19 mouse cellular contexts compared by ENCODE assay signal in genomic region chr13:63074676-63074991, GRCm38 (mm10).
DNase-seq lines count a peak whose midpoint lies in the region; ATAC-seq and TF ChIP-seq lines count a peak whose summit lies in the region.
"Had no signal": no experiment of that assay in that cellular context is flagged by ENCODE, and none has a peak within 500 bp of the region (broad histone marks: within the 10 kb centered on the region; RNA-seq: fewer than 3 reads in every experiment).

No protein-coding gene starts in this region.

- WGBS in heart, embryonic 12.5 days, result 61% methylated on average over 3 of the region's 3 CpGs
- 44% methylated on average over 3 of the region's 3 CpGs for WGBS in lung, embryonic 16.5 days
- WGBS in lung, adult 2 months, result 62% methylated on average over 3 of the region's 3 CpGs
- 36% methylated on average over 3 of the region's 3 CpGs for WGBS in limb, embryonic 14.5 days

- H3K4me1 ChIP-seq in heart, embryonic 12.5 days (replicated peaks), result peaks cover 16% of the 10 kb centered on the region
- H3K4me1 ChIP-seq in lung, embryonic 16.5 days (replicated peaks; ENCODE audit: control insufficient read depth, insufficient read depth, low read length), result peaks cover 24% of the 10 kb centered on the region
- H3K4me1 ChIP-seq in lung, adult 2 months (ENCODE audit: control insufficient read depth, insufficient read depth, low read length), result peaks cover 12% of the 10 kb centered on the region
- peaks cover 14% of the 10 kb centered on the region for H3K4me1 ChIP-seq in limb, embryonic 14.5 days (ENCODE audit: control insufficient read depth, insufficient read depth, low read length)

- no peaks in the 10 kb centered on the region for H3K27me3 ChIP-seq in heart, embryonic 12.5 days (replicated peaks)
- no peaks in the 10 kb centered on the region for H3K27me3 ChIP-seq in lung, embryonic 16.5 days (ENCODE audit: control insufficient read depth, insufficient read depth, low read depth, low read length)
- no peaks in the 10 kb centered on the region for H3K27me3 ChIP-seq in limb, embryonic 14.5 days (ENCODE audit: control insufficient read depth, insufficient read depth, low read length)
- H3K27me3 ChIP-seq: CH12.LX; forebrain, embryonic 15.5 days; Patski had no signal

- no peak overlapping the region for H3K4me3 ChIP-seq in heart, embryonic 12.5 days
- no peak overlapping the region for H3K4me3 ChIP-seq in lung, embryonic 16.5 days (ENCODE audit: low read length)
- no peak overlapping the region for H3K4me3 ChIP-seq in lung, adult 2 months (replicated peaks; ENCODE audit: extremely low read depth, low read depth, low read length)
- H3K4me3 ChIP-seq in limb, embryonic 14.5 days (replicated peaks; ENCODE audit: low read length), result no peak overlapping the region
- H3K4me3 ChIP-seq: forebrain, embryonic 15.5 days had no signal

- intact Hi-C loops in heart, postnatal 10 days (cut with DNase I), result no loop called here

- no peak for TF ChIP-seq POLR2A in lung, adult 2 months (IDR thresholded peaks at IDR 0.05; ENCODE audit: borderline replicate concordance, extremely low read depth, low read depth, low read length)
- no peak for TF ChIP-seq POLR2A in limb, embryonic 14.5 days (IDR thresholded peaks at IDR 0.05; ENCODE audit: borderline replicate concordance, extremely low read depth, insufficient read depth, insufficient read length)

- peak overlapping the region; percentile 30; the same call in 1 of the 2 replicates for H3K27ac ChIP-seq in heart, embryonic 12.5 days (ENCODE audit: poor library complexity, severe bottlenecking)
- H3K27ac ChIP-seq in lung, embryonic 16.5 days (ENCODE audit: low read length), result peak overlapping the region; percentile 56
- H3K27ac ChIP-seq in limb, embryonic 14.5 days (replicated peaks; ENCODE audit: low read depth, low read length), result peak overlapping the region; percentile 65; the same call in 1 of the 2 replicates
- H3K27ac ChIP-seq: forebrain, embryonic 15.5 days; hindbrain, postnatal 0 days; liver, embryonic 14.5 days had no signal

- TF ChIP-seq CTCF in lung, adult 2 months (IDR thresholded peaks at IDR 0.05; ENCODE audit: insufficient read depth, low read length), result no peak

- H3K9me3 ChIP-seq in heart, embryonic 12.5 days (replicated peaks), result peaks cover 4% of the 10 kb centered on the region; the same call in 1 of the 2 replicates
- no peaks in the 10 kb centered on the region for H3K9me3 ChIP-seq in lung, embryonic 16.5 days (ENCODE audit: control insufficient read depth, low read length)
- H3K9me3 ChIP-seq in limb, embryonic 14.5 days (ENCODE audit: control insufficient read depth, low read length), result no peaks in the 10 kb centered on the region
- H3K9me3 ChIP-seq: forebrain, embryonic 15.5 days; G1E had no signal

- no peak for ATAC-seq in heart, embryonic 12.5 days (ENCODE audit: insufficient number of reproducible peaks, low FRiP score)
- ATAC-seq in lung, embryonic 16.5 days (ENCODE audit: low read depth), result peak; percentile 51
- no peak for ATAC-seq in limb, embryonic 14.5 days (ENCODE audit: low FRiP score, low read depth)
- ATAC-seq: hindbrain, postnatal 0 days; Patski had no signal

- H3K36me3 ChIP-seq in heart, embryonic 12.5 days, result no peaks in the 10 kb centered on the region
- H3K36me3 ChIP-seq in lung, embryonic 16.5 days (ENCODE audit: control insufficient read depth, insufficient read depth, low read length), result no peaks in the 10 kb centered on the region
- no peaks in the 10 kb centered on the region for H3K36me3 ChIP-seq in limb, embryonic 14.5 days (ENCODE audit: control insufficient read depth, insufficient read depth, low read length)
- H3K36me3 ChIP-seq: forebrain, embryonic 15.5 days had no signal

- H3K9ac ChIP-seq in heart, embryonic 12.5 days, result no peak overlapping the region
- H3K9ac ChIP-seq in lung, embryonic 16.5 days (ENCODE audit: low read length), result no peak overlapping the region
- H3K9ac ChIP-seq in limb, embryonic 14.5 days (ENCODE audit: low read depth, low read length, severe bottlenecking), result no peak overlapping the region
- H3K9ac ChIP-seq: forebrain, embryonic 15.5 days; liver, embryonic 14.5 days had no signal

- DNase-seq in heart, postnatal 10 days, result no peak
- no peak for DNase-seq in lung, adult 2 months
- DNase-seq in limb, embryonic 14.5 days (ENCODE audit: low spot score), result no peak
- no peak for DNase-seq in layer of hippocampus, postnatal 36 days
- DNase-seq in kidney, postnatal 25 days, result no peak
- DNase-seq: cerebellum, adult 11-12 months; cerebellum, postnatal 10 days; gastrocnemius, postnatal 14 days; kidney, adult 18-20 months; midbrain, embryonic 14.5 days; thymus, postnatal 14 days had no signal

- no peak overlapping the region for H3K4me2 ChIP-seq in heart, embryonic 12.5 days
- H3K4me2 ChIP-seq in lung, embryonic 16.5 days (ENCODE audit: low read depth, low read length), result no peak overlapping the region
- no peak overlapping the region for H3K4me2 ChIP-seq in limb, embryonic 14.5 days (replicated peaks; ENCODE audit: low read depth, low read length, severe bottlenecking)
- H3K4me2 ChIP-seq: forebrain, embryonic 15.5 days had no signal
